Mouse (Mus musculus) intestine, embryonic 15.5 days (tissue): ENCODE measurements around the gene Hnrnph1. TPM values are rescaled to one million over a fixed set of nuclear protein-coding genes. Genes with fewer than 3 reads are reported as not detected.

ENCODE experiments used
- ATAC-seq: fragments of 200-750 bp; cut with Nextera tagmentation; 2 replicates; pipeline ENCODE4 v1.8.0; 2017; ENCODE audit warnings: moderate TSS enrichment, moderate library complexity
- H3K27ac ChIP-seq: fragments of 300-500 bp; sonication (generic); 2 replicates; pipeline ENCODE4 v1.5.1; 2015; ENCODE audit warnings: mild to moderate bottlenecking, inconsistent platforms
- H3K27me3 ChIP-seq: fragments of 300-500 bp; sonication (generic); replicated peaks from 2 replicates; pipeline ENCODE4 v1.6.1; 2015; ENCODE audit warnings: inconsistent platforms
- H3K36me3 ChIP-seq: fragments of 300-500 bp; sonication (generic); 2 replicates; pipeline ENCODE4 v1.6.1; 2015; ENCODE audit warnings: inconsistent platforms
- H3K4me1 ChIP-seq: fragments of 300-500 bp; sonication (generic); replicated peaks from 2 replicates; pipeline ENCODE4 v1.6.1; 2015; ENCODE audit warnings: inconsistent platforms
- H3K4me2 ChIP-seq: fragments of 300-500 bp; sonication (generic); replicated peaks from 2 replicates; pipeline ENCODE4 v1.6.1; 2015; ENCODE audit warnings: mild to moderate bottlenecking, inconsistent platforms
- H3K4me3 ChIP-seq: fragments of 300-500 bp; sonication (generic); replicated peaks from 2 replicates; pipeline ENCODE4 v1.5.1; 2015; ENCODE audit warnings: inconsistent platforms
- H3K9ac ChIP-seq: fragments of 300-500 bp; sonication (generic); 2 replicates; pipeline ENCODE4 v1.6.1; 2015; ENCODE audit warnings: inconsistent platforms
- H3K9me3 ChIP-seq: fragments of 300-500 bp; sonication (generic); 2 replicates; pipeline ENCODE4 v1.6.1; 2016; ENCODE audit warnings: inconsistent platforms
- WGBS: fragments of 180-500 bp; shearing (Covaris S2); methylation state at CpG from one replicate; pipeline ENCODE4 v1.1.7; 2015; 5-methylcytosine and 5-hydroxymethylcytosine counted together
- polyA plus RNA-seq: library from polyadenylated mRNA; unstranded; fragments of >200 nt; fragmentation: Nextera tagmentation; extraction: Ambion mirVana; gene quantifications from 2 replicates; pipeline ENCODE4 v1.2.1, GENCODE M21; 2015

The Hnrnph1 gene
- polyA plus RNA-seq, 1 experiment from 2014 or later, result 324 TPM

GRCm38 (mm10) chr11:50375421-50375820 lies 1.4 kb upstream of the Hnrnph1 start:
- Histone ChIP-seq H3K4me3 (no peak overlapping the region), H3K4me2 (no peak overlapping the region), H3K36me3 (no peaks in the 10 kb centered on the region), H3K27me3 (no peaks in the 10 kb centered on the region), H3K27ac (no peak overlapping the region), H3K4me1 (peaks cover 12% of the 10 kb centered on the region), H3K9me3 (no peaks in the 10 kb centered on the region), H3K9ac (no peak overlapping the region)
- 91% methylated on average over 5 of the region's 5 CpGs for WGBS
- no peak for ATAC-seq

GRCm38 (mm10) chr11:50376156-50376790 lies 517 bp upstream of the Hnrnph1 start:
- Histone ChIP-seq H3K9me3 (no peaks in the 10 kb centered on the region), H3K4me3 (peak overlapping the region; percentile 96), H3K27me3 (no peaks in the 10 kb centered on the region), H3K4me2 (peak overlapping the region; percentile 90), H3K27ac (peak overlapping the region; percentile 96), H3K4me1 (peaks cover 13% of the 10 kb centered on the region), H3K9ac (peak overlapping the region; percentile 74), H3K36me3 (no peaks in the 10 kb centered on the region)
- 30% methylated on average over 10 of the region's 10 CpGs for WGBS
- ATAC-seq, result no peak

- H3K4me2 ChIP-seq, result peak overlapping the region; percentile 69
- H3K4me1 ChIP-seq, result peaks cover 14% of the 10 kb centered on the region
- peak overlapping the region; percentile 100 for H3K27ac ChIP-seq
- peak overlapping the region; percentile 96 for H3K4me3 ChIP-seq
- no peaks in the 10 kb centered on the region for H3K9me3 ChIP-seq
- peak; percentile 81 for ATAC-seq
- peak overlapping the region; percentile 98 for H3K9ac ChIP-seq
- H3K36me3 ChIP-seq, result peaks cover 3% of the 10 kb centered on the region
- no peaks in the 10 kb centered on the region for H3K27me3 ChIP-seq
- under 1% methylated on average over 71 of the region's 71 CpGs for WGBS
Measured at GRCm38 (mm10) chr11:50377892-50378684, 1.3 kb downstream of the Hnrnph1 start.

GRCm38 (mm10) chr11:50379023-50379752 lies 2.4 kb downstream of the Hnrnph1 start:
- WGBS, result 40% methylated on average over 12 of the region's 12 CpGs
- ATAC-seq, result no peak
- H3K9ac ChIP-seq, result peak overlapping the region; percentile 98
- no peak overlapping the region for H3K27ac ChIP-seq
- no peaks in the 10 kb centered on the region for H3K9me3 ChIP-seq
- no peaks in the 10 kb centered on the region for H3K27me3 ChIP-seq
- peaks cover 3% of the 10 kb centered on the region for H3K36me3 ChIP-seq
- peak overlapping the region; percentile 96 for H3K4me3 ChIP-seq
- H3K4me1 ChIP-seq, result peaks cover 14% of the 10 kb centered on the region
- peak overlapping the region; percentile 69 for H3K4me2 ChIP-seq

- H3K4me2 ChIP-seq, result peak overlapping the region; percentile 42
- no peaks in the 10 kb centered on the region for H3K27me3 ChIP-seq
- no peak overlapping the region for H3K27ac ChIP-seq
- H3K4me3 ChIP-seq, result 0 out of 2 replicates have a peak overlapping the region, but pooled peaks have one; percentile 16
- peaks cover 13% of the 10 kb centered on the region for H3K4me1 ChIP-seq
- H3K9ac ChIP-seq, result no peak overlapping the region
- WGBS, result 25% methylated on average over 4 of the region's 4 CpGs
- ATAC-seq, result no peak
- H3K36me3 ChIP-seq, result peaks cover 6% of the 10 kb centered on the region
- H3K9me3 ChIP-seq, result no peaks in the 10 kb centered on the region
Measured at GRCm38 (mm10) chr11:50381311-50381710, 4.5 kb downstream of the Hnrnph1 start.

GRCm38 (mm10) chr11:50387167-50387679 lies 10.4 kb downstream of the Hnrnph1 start:
- no peaks in the 10 kb centered on the region for H3K9me3 ChIP-seq
- ATAC-seq, result no peak
- peaks cover 17% of the 10 kb centered on the region for H3K36me3 ChIP-seq
- no peaks in the 10 kb centered on the region for H3K27me3 ChIP-seq
- WGBS, result 83% methylated on average over 3 of the region's 3 CpGs
- H3K4me3 ChIP-seq, result no peak overlapping the region
- no peak overlapping the region for H3K9ac ChIP-seq
- H3K4me1 ChIP-seq, result no peaks in the 10 kb centered on the region; the same call in 1 of the 2 replicates
- no peak overlapping the region for H3K4me2 ChIP-seq
- H3K27ac ChIP-seq, result no peak overlapping the region

GRCm38 (mm10) chr11:50387697-50388096 lies 10.9 kb downstream of the Hnrnph1 start:
- ATAC-seq, result no peak
- H3K27ac ChIP-seq, result no peak overlapping the region
- H3K27me3 ChIP-seq, result no peaks in the 10 kb centered on the region

GRCm38 (mm10) chr11:50388217-50388929 lies 11.6 kb downstream of the Hnrnph1 start:
- WGBS, result 92% methylated on average over 3 of the region's 3 CpGs
- no peaks in the 10 kb centered on the region for H3K4me1 ChIP-seq
- H3K4me3 ChIP-seq, result no peak overlapping the region
- ATAC-seq, result no peak
- no peaks in the 10 kb centered on the region for H3K9me3 ChIP-seq
- no peak overlapping the region for H3K27ac ChIP-seq
- H3K36me3 ChIP-seq, result peaks cover 14% of the 10 kb centered on the region
- no peak overlapping the region for H3K9ac ChIP-seq
- H3K4me2 ChIP-seq, result no peak overlapping the region
- no peaks in the 10 kb centered on the region for H3K27me3 ChIP-seq

More at GRCm38 (mm10) chr11:50387697-50388096, 10.9 kb downstream of the Hnrnph1 start:
- no peak overlapping the region for H3K4me2 ChIP-seq
- no peak overlapping the region for H3K4me3 ChIP-seq
- H3K9ac ChIP-seq, result no peak overlapping the region
- peaks cover 14% of the 10 kb centered on the region for H3K36me3 ChIP-seq
- 84% methylated on average over 4 of the region's 4 CpGs for WGBS
- no peaks in the 10 kb centered on the region for H3K9me3 ChIP-seq
- H3K4me1 ChIP-seq, result no peaks in the 10 kb centered on the region

- H3K4me1 ChIP-seq, result no peaks in the 10 kb centered on the region
- H3K9me3 ChIP-seq, result no peaks in the 10 kb centered on the region
- H3K27me3 ChIP-seq, result no peaks in the 10 kb centered on the region
- WGBS, result 71% methylated on average over 3 of the region's 3 CpGs
- H3K4me2 ChIP-seq, result no peak overlapping the region
- no peak overlapping the region for H3K4me3 ChIP-seq
- H3K36me3 ChIP-seq, result peaks cover 14% of the 10 kb centered on the region
- no peak overlapping the region for H3K9ac ChIP-seq
- no peak overlapping the region for H3K27ac ChIP-seq
- no peak for ATAC-seq
Measured at GRCm38 (mm10) chr11:50389011-50389410, 12.2 kb downstream of the Hnrnph1 start.

- Histone ChIP-seq H3K27ac (no peak overlapping the region), H3K4me3 (no peak overlapping the region), H3K4me1 (no peaks in the 10 kb centered on the region), H3K27me3 (no peaks in the 10 kb centered on the region), H3K4me2 (no peak overlapping the region), H3K9me3 (no peaks in the 10 kb centered on the region), H3K36me3 (peaks cover 11% of the 10 kb centered on the region), H3K9ac (no peak overlapping the region)
- 0 out of 2 replicates have a peak, but pooled peaks have one; percentile 19 for ATAC-seq
- WGBS, result 68% methylated on average over 5 of the region's 5 CpGs
Measured at GRCm38 (mm10) chr11:50389616-50390015, 12.8 kb downstream of the Hnrnph1 start.

- Histone ChIP-seq H3K4me3 (no peak overlapping the region), H3K9me3 (no peaks in the 10 kb centered on the region), H3K9ac (no peak overlapping the region), H3K36me3 (peaks cover 11% of the 10 kb centered on the region), H3K27ac (no peak overlapping the region), H3K4me2 (no peak overlapping the region), H3K27me3 (no peaks in the 10 kb centered on the region), H3K4me1 (no peaks in the 10 kb centered on the region)
- 83% methylated on average over 4 of the region's 4 CpGs for WGBS
- no peak for ATAC-seq
Measured at GRCm38 (mm10) chr11:50391272-50391960, 14.6 kb downstream of the Hnrnph1 start.
